Comparison of ENCODE assay signal across 13 mouse cellular contexts in genomic region chr12:12943288-12943687, GRCm38 (mm10). TPM values are rescaled to one million over a fixed set of nuclear protein-coding genes. Genes with fewer than 3 reads are reported as not detected.
DNase-seq lines count a peak whose midpoint lies in the region; ATAC-seq lines count a peak whose summit lies in the region.
"Had no signal": no experiment of that assay in that cellular context is flagged by ENCODE, and none has a peak within 500 bp of the region (broad histone marks: within the 10 kb centered on the region; RNA-seq: fewer than 3 reads in every experiment).

No protein-coding gene starts in this region.

- ATAC-seq in kidney, embryonic 16.5 days (ENCODE audit: low FRiP score, low TSS enrichment), result no peak
- no peak for ATAC-seq in embryonic facial prominence, embryonic 13.5 days (ENCODE audit: insufficient number of reproducible peaks, insufficient read depth, low FRiP score, low TSS enrichment, low read depth)
- ATAC-seq in hindbrain, embryonic 14.5 days (ENCODE audit: low FRiP score), result no peak
- ATAC-seq in neural tube, embryonic 13.5 days (ENCODE audit: low read depth), result no peak

- H3K27ac ChIP-seq in kidney, embryonic 16.5 days (ENCODE audit: low read length), result no peak overlapping the region
- no peak overlapping the region for H3K27ac ChIP-seq in embryonic facial prominence, embryonic 13.5 days
- peak overlapping the region; percentile 96; the same call in 1 of the 2 replicates for H3K27ac ChIP-seq in hindbrain, embryonic 14.5 days
- 0 out of 2 replicates have a peak overlapping the region, but pooled peaks have one; percentile 98 for H3K27ac ChIP-seq in neural tube, embryonic 13.5 days (replicated peaks)
- H3K27ac ChIP-seq: lung, embryonic 15.5 days had no signal

- H3K9me3 ChIP-seq in kidney, embryonic 16.5 days (ENCODE audit: low read length), result no peaks in the 10 kb centered on the region
- no peaks in the 10 kb centered on the region for H3K9me3 ChIP-seq in embryonic facial prominence, embryonic 13.5 days
- no peaks in the 10 kb centered on the region for H3K9me3 ChIP-seq in hindbrain, embryonic 14.5 days (ENCODE audit: control insufficient read depth, low read length)
- H3K9me3 ChIP-seq in neural tube, embryonic 13.5 days, result no peaks in the 10 kb centered on the region
- H3K9me3 ChIP-seq: lung, embryonic 15.5 days had no signal

- peak overlapping the region; percentile 88 for H3K4me3 ChIP-seq in kidney, embryonic 16.5 days (ENCODE audit: low read length)
- 0 out of 2 replicates have a peak overlapping the region, but pooled peaks have one; percentile 74 for H3K4me3 ChIP-seq in embryonic facial prominence, embryonic 13.5 days
- no peak overlapping the region for H3K4me3 ChIP-seq in hindbrain, embryonic 14.5 days (replicated peaks; ENCODE audit: low read length)
- H3K4me3 ChIP-seq in neural tube, embryonic 13.5 days, result peak overlapping the region; percentile 84; the same call in 1 of the 2 replicates

- peak overlapping the region; percentile 77 for H3K4me2 ChIP-seq in kidney, embryonic 16.5 days (replicated peaks; ENCODE audit: low read depth, low read length)
- peak overlapping the region; percentile 96; the same call in 1 of the 2 replicates for H3K4me2 ChIP-seq in embryonic facial prominence, embryonic 13.5 days
- H3K4me2 ChIP-seq in hindbrain, embryonic 14.5 days (replicated peaks), result peak overlapping the region; percentile 98
- peak overlapping the region; percentile 96 for H3K4me2 ChIP-seq in neural tube, embryonic 13.5 days

- H3K9ac ChIP-seq in kidney, embryonic 16.5 days (replicated peaks; ENCODE audit: low read length), result peak overlapping the region; percentile 88; the same call in 1 of the 2 replicates
- H3K9ac ChIP-seq in embryonic facial prominence, embryonic 13.5 days, result no peak overlapping the region
- no peak overlapping the region; the same call in 1 of the 2 replicates for H3K9ac ChIP-seq in hindbrain, embryonic 14.5 days
- peak overlapping the region; percentile 97; the same call in 1 of the 2 replicates for H3K9ac ChIP-seq in neural tube, embryonic 13.5 days

- H3K36me3 ChIP-seq in kidney, embryonic 16.5 days (ENCODE audit: insufficient read depth, low read length), result 0 out of 2 replicates have a peak, but pooled peaks cover 4% of the 10 kb centered on the region
- H3K36me3 ChIP-seq in embryonic facial prominence, embryonic 13.5 days, result no peaks in the 10 kb centered on the region
- H3K36me3 ChIP-seq in hindbrain, embryonic 14.5 days (replicated peaks; ENCODE audit: control insufficient read depth, insufficient read depth), result peaks cover 8% of the 10 kb centered on the region; the same call in 1 of the 2 replicates
- H3K36me3 ChIP-seq in neural tube, embryonic 13.5 days, result no peaks in the 10 kb centered on the region
- H3K36me3 ChIP-seq: lung, embryonic 15.5 days had no signal

- peaks cover 6% of the 10 kb centered on the region; the same call in 1 of the 2 replicates for H3K4me1 ChIP-seq in kidney, embryonic 16.5 days (ENCODE audit: insufficient read depth, low read length)
- peaks cover 15% of the 10 kb centered on the region for H3K4me1 ChIP-seq in embryonic facial prominence, embryonic 13.5 days
- peaks cover 7% of the 10 kb centered on the region; the same call in 1 of the 2 replicates for H3K4me1 ChIP-seq in hindbrain, embryonic 14.5 days (replicated peaks; ENCODE audit: control insufficient read depth, insufficient read depth, low read length)
- H3K4me1 ChIP-seq in neural tube, embryonic 13.5 days (replicated peaks), result peaks cover 19% of the 10 kb centered on the region

- 51% methylated on average over 6 of the region's 6 CpGs for WGBS in kidney, embryonic 16.5 days
- WGBS in embryonic facial prominence, embryonic 13.5 days, result 17% methylated on average over 6 of the region's 6 CpGs
- 12% methylated on average over 6 of the region's 6 CpGs for WGBS in hindbrain, embryonic 14.5 days
- WGBS in neural tube, embryonic 13.5 days, result 8% methylated on average over 6 of the region's 6 CpGs

- DNase-seq in kidney, postnatal 4 days, result no peak
- no peak for DNase-seq in hindbrain, embryonic 14.5 days (ENCODE audit: low spot score)
- no peak for DNase-seq in frontal cortex, postnatal 25 days (ENCODE audit: low spot score in 2 of 2)
- DNase-seq in gastrocnemius, adult 18-20 months (ENCODE audit: low spot score), result no peak
- DNase-seq: adrenal gland, postnatal 14 days; cerebellum, adult 2 months; kidney, adult 2 months; thymus, postnatal 14 days had no signal

- no peaks in the 10 kb centered on the region for H3K27me3 ChIP-seq in kidney, embryonic 16.5 days (ENCODE audit: insufficient read depth, low read length)
- H3K27me3 ChIP-seq in embryonic facial prominence, embryonic 13.5 days, result peaks cover 9% of the 10 kb centered on the region
- no peaks in the 10 kb centered on the region for H3K27me3 ChIP-seq in hindbrain, embryonic 14.5 days (ENCODE audit: control insufficient read depth, insufficient read depth, low read length)
- H3K27me3 ChIP-seq in neural tube, embryonic 13.5 days, result no peaks in the 10 kb centered on the region

RNA-seq across cellular contexts. Expression of gene Mycn, which starts 1.6 kb away (rescaled TPM):
- 74.8 and 77.9 TPM in 2 replicates for polyA plus RNA-seq in kidney, embryonic 16.5 days (2015; fragmentation: Nextera tagmentation; extraction: Ambion mirVana)
- polyA plus RNA-seq in embryonic facial prominence, embryonic 13.5 days (2015; fragmentation: Nextera tagmentation; extraction: Ambion mirVana), result 35.5 and 43.4 TPM in 2 replicates
- 50.3 and 63.6 TPM in 2 replicates for polyA plus RNA-seq in hindbrain, embryonic 14.5 days (2014; fragmentation: Nextera tagmentation; extraction: Ambion mirVana)
- 60.3 and 63.4 TPM in 2 replicates for polyA plus RNA-seq in neural tube, embryonic 13.5 days (2015; fragmentation: Nextera tagmentation; extraction: Ambion mirVana)
- under 1 TPM; 0.25 to 0.85 TPM for total RNA-seq in gastrocnemius, adult 18-20 months (2021)
- total RNA-seq: MEL had no signal

Comparison
In these comparisons a context has a peak if more than half of its experiments do, and no peak if none do; other contexts are left out.
1. H3K27ac ChIP-seq: peak in hindbrain, embryonic 14.5 days (single experiment) and neural tube, embryonic 13.5 days (single experiment); none in kidney, embryonic 16.5 days (single experiment) and embryonic facial prominence, embryonic 13.5 days (single experiment).
2. H3K9ac ChIP-seq: peak in kidney, embryonic 16.5 days (single experiment) and neural tube, embryonic 13.5 days (single experiment); none in embryonic facial prominence, embryonic 13.5 days (single experiment) and hindbrain, embryonic 14.5 days (single experiment).
3. Peak in every context shown above with its lines, with median percentiles within 50 percentile points of each other: H3K4me2 ChIP-seq.